Mouse (Mus musculus) G1E (cell line): Measurements from ENCODE around the gene Ndufab1. TPM values are rescaled to one million over a fixed set of nuclear protein-coding genes. Genes with fewer than 3 reads are reported as not detected.

Source experiments
- ATAC-seq: 2 replicates; pipeline ENCODE4 v1.8.0; 2016; ENCODE audit warnings: mild to moderate bottlenecking; ENCODE audit not compliant: insufficient number of reproducible peaks, poor library complexity, low FRiP score, severe bottlenecking; ENCODE audit errors: extremely low read depth
- DNase-seq: peaks from one replicate; pipeline ENCODE4 v3.0.0; 2012; ENCODE audit warnings: low spot score
- H3K27me3 ChIP-seq: 2 replicates; pipeline ENCODE4 v1.6.1; 2012; ENCODE audit warnings: mild to moderate bottlenecking, low read length, inconsistent platforms; ENCODE audit not compliant: insufficient read depth
- H3K36me3 ChIP-seq: replicated peaks from 2 replicates; pipeline ENCODE3; 2012; ENCODE audit warnings: mild to moderate bottlenecking, inconsistent platforms
- H3K4me1 ChIP-seq: 2 replicates; pipeline ENCODE4 v1.6.1; 2012; ENCODE audit warnings: low read depth, low read length, inconsistent platforms, mixed read lengths; ENCODE audit not compliant: insufficient read depth
- H3K4me3 ChIP-seq: 2 replicates; pipeline ENCODE4 v1.5.1; 2012; ENCODE audit warnings: low read depth, mild to moderate bottlenecking, inconsistent platforms, low read length, moderate library complexity, mixed read lengths
- H3K9me3 ChIP-seq: replicated peaks from 2 replicates; pipeline ENCODE4 v1.6.1; 2012; ENCODE audit warnings: inconsistent platforms
- CTCF ChIP-seq: IDR thresholded peaks from 2 replicates; pipeline ENCODE4 v1.5.1; 2012; ENCODE audit warnings: low read depth, low read length, inconsistent platforms, mixed read lengths
- GATA1 ChIP-seq: IDR thresholded peaks from 2 replicates; pipeline ENCODE4 v1.6.1; 2012; ENCODE audit warnings: borderline replicate concordance, low read length, inconsistent platforms, mixed read lengths
- GATA2 ChIP-seq: IDR thresholded peaks from 2 replicates; pipeline ENCODE4 v1.6.1; 2012; ENCODE audit warnings: low read depth, low read length, inconsistent platforms, borderline replicate concordance
- POLR2AphosphoS5 ChIP-seq: IDR thresholded peaks from 2 replicates; pipeline ENCODE4 v1.6.1; 2012; ENCODE audit warnings: low read depth, low read length, inconsistent platforms; ENCODE audit not compliant: insufficient replicate concordance
- TAL1 ChIP-seq: conservative IDR thresholded peaks from 2 replicates; pipeline ENCODE4 v1.6.1; 2012; ENCODE audit warnings: low read depth, low read length, inconsistent platforms, mixed read lengths
- polyA plus RNA-seq: library from polyadenylated mRNA; stranded (reverse); fragments of >175 nt; gene quantifications from 2 replicates; pipeline ENCODE4 v1.2.3, GENCODE M21; 2012
- total RNA-seq, 2 experiments: library from RNA; stranded (forward) in 1 of 2; stranded (reverse) in 1 of 2; fragments of 200-1000 nt in 1 of 2; fragments of >200 nt in 1 of 2; fragmentation: Nextera tagmentation in 1 of 2; gene quantifications; 2 replicates each; pipeline ENCODE4 v1.2.3; 2014 to 2017

Gene Ndufab1
- total and polyA plus RNA-seq, 3 experiments, result 89.3 to 1,259 (median 161) TPM

- DNase-seq (no peak), ATAC-seq (no peak)
- peaks cover 92% of the 10 kb centered on the region for H3K36me3 ChIP-seq
- H3K4me1 ChIP-seq, result peaks cover 17% of the 10 kb centered on the region
- H3K9me3 ChIP-seq, result no peaks in the 10 kb centered on the region
- H3K4me3 ChIP-seq, result no peak overlapping the region
- TF ChIP-seq CTCF, result no peak
- no peak for TF ChIP-seq POLR2AphosphoS5
- no peak for TF ChIP-seq TAL1
- no peak for TF ChIP-seq GATA1
- no peak for TF ChIP-seq GATA2
- no peaks in the 10 kb centered on the region for H3K27me3 ChIP-seq
Measured at GRCm38 (mm10) chr7:122044106-122044505, 57.6 kb downstream of the Ndufab1 start.

Other genes starting within 250 kb of the Ndufab1 start
- not detected in 2 replicates for gene Scnn1b, start 236.8 kb downstream of the Ndufab1 start, total RNA-seq (2014; fragmentation: Nextera tagmentation)
- gene Scnn1b, start 236.8 kb downstream of the Ndufab1 start, total RNA-seq (2017), result 0.11 TPM in 1 of 2 replicates, not detected in the other
- not detected in 2 replicates for gene Scnn1b, start 236.8 kb downstream of the Ndufab1 start, polyA plus RNA-seq
- gene Cog7, start 120.2 kb downstream of the Ndufab1 start, total RNA-seq (2014; fragmentation: Nextera tagmentation), result 26.2 and 32.7 TPM in 2 replicates
- 19.3 and 20.5 TPM in 2 replicates for gene Cog7, start 120.2 kb downstream of the Ndufab1 start, total RNA-seq (2017)
- gene Cog7, start 120.2 kb downstream of the Ndufab1 start, polyA plus RNA-seq, result 9.0 and 9.2 TPM in 2 replicates
- 174 and 198 TPM in 2 replicates for gene Gga2, start 80.7 kb downstream of the Ndufab1 start, total RNA-seq (2014; fragmentation: Nextera tagmentation)
- 314 and 315 TPM in 2 replicates for gene Gga2, start 80.7 kb downstream of the Ndufab1 start, total RNA-seq (2017)
- gene Gga2, start 80.7 kb downstream of the Ndufab1 start, polyA plus RNA-seq, result 299 and 333 TPM in 2 replicates
- 49.3 and 49.6 TPM in 2 replicates for gene Ubfd1, start 34.7 kb downstream of the Ndufab1 start, total RNA-seq (2014; fragmentation: Nextera tagmentation)
- gene Ubfd1, start 34.7 kb downstream of the Ndufab1 start, total RNA-seq (2017), result 49.7 and 52.2 TPM in 2 replicates
- gene Ubfd1, start 34.7 kb downstream of the Ndufab1 start, polyA plus RNA-seq, result 32.9 and 38.1 TPM in 2 replicates
- gene Ears2, start 34.6 kb downstream of the Ndufab1 start, total RNA-seq (2014; fragmentation: Nextera tagmentation), result 12.8 and 14.4 TPM in 2 replicates
- gene Ears2, start 34.6 kb downstream of the Ndufab1 start, total RNA-seq (2017), result 7.9 and 9.7 TPM in 2 replicates
- gene Ears2, start 34.6 kb downstream of the Ndufab1 start, polyA plus RNA-seq, result 16.3 and 17.0 TPM in 2 replicates
- 46.1 and 49.8 TPM in 2 replicates for gene Palb2, start 31.1 kb upstream of the Ndufab1 start, total RNA-seq (2014; fragmentation: Nextera tagmentation)
- gene Palb2, start 31.1 kb upstream of the Ndufab1 start, total RNA-seq (2017), result 31.0 and 41.1 TPM in 2 replicates
- gene Palb2, start 31.1 kb upstream of the Ndufab1 start, polyA plus RNA-seq, result 3.7 and 6.4 TPM in 2 replicates
- gene Dctn5, start 31.2 kb upstream of the Ndufab1 start, total RNA-seq (2014; fragmentation: Nextera tagmentation), result 66.3 and 96.8 TPM in 2 replicates
- 116 and 125 TPM in 2 replicates for gene Dctn5, start 31.2 kb upstream of the Ndufab1 start, total RNA-seq (2017)
- 5.7 and 6.2 TPM in 2 replicates for gene Dctn5, start 31.2 kb upstream of the Ndufab1 start, polyA plus RNA-seq
- 103 and 128 TPM in 2 replicates for gene Plk1, start 57.6 kb upstream of the Ndufab1 start, total RNA-seq (2014; fragmentation: Nextera tagmentation)
- 35.0 and 51.6 TPM in 2 replicates for gene Plk1, start 57.6 kb upstream of the Ndufab1 start, total RNA-seq (2017)
- 83.0 and 96.3 TPM in 2 replicates for gene Plk1, start 57.6 kb upstream of the Ndufab1 start, polyA plus RNA-seq
- not detected in 2 replicates for gene Ern2, start 84.3 kb upstream of the Ndufab1 start, total RNA-seq (2014; fragmentation: Nextera tagmentation)
- gene Ern2, start 84.3 kb upstream of the Ndufab1 start, total RNA-seq (2017), result not detected in 2 replicates
- gene Ern2, start 84.3 kb upstream of the Ndufab1 start, polyA plus RNA-seq, result not detected in 2 replicates
- not detected in 2 replicates for gene Chp2, start 117.6 kb upstream of the Ndufab1 start, total RNA-seq (2014; fragmentation: Nextera tagmentation)
- 0.11 TPM in 1 of 2 replicates, not detected in the other for gene Chp2, start 117.6 kb upstream of the Ndufab1 start, total RNA-seq (2017)
- not detected in 2 replicates for gene Chp2, start 117.6 kb upstream of the Ndufab1 start, polyA plus RNA-seq
- gene Prkcb, start 186.9 kb upstream of the Ndufab1 start, total RNA-seq (2014; fragmentation: Nextera tagmentation), result not detected in 2 replicates
- 0.17 and 0.55 TPM in 2 replicates for gene Prkcb, start 186.9 kb upstream of the Ndufab1 start, total RNA-seq (2017)
- not detected in 2 replicates for gene Prkcb, start 186.9 kb upstream of the Ndufab1 start, polyA plus RNA-seq